Mouse (Mus musculus): Measurements from ENCODE around the gene Pycr2. TPM values are rescaled to one million over a fixed set of nuclear protein-coding genes. Genes with fewer than 3 reads are reported as not detected.
A peak's percentile ranks its signal among the peaks of the same experiment; 100 is the strongest.

Gene Pycr2
- polyA plus RNA-seq, 1 experiment from 2014 or later, result 163 TPM

DNA sequence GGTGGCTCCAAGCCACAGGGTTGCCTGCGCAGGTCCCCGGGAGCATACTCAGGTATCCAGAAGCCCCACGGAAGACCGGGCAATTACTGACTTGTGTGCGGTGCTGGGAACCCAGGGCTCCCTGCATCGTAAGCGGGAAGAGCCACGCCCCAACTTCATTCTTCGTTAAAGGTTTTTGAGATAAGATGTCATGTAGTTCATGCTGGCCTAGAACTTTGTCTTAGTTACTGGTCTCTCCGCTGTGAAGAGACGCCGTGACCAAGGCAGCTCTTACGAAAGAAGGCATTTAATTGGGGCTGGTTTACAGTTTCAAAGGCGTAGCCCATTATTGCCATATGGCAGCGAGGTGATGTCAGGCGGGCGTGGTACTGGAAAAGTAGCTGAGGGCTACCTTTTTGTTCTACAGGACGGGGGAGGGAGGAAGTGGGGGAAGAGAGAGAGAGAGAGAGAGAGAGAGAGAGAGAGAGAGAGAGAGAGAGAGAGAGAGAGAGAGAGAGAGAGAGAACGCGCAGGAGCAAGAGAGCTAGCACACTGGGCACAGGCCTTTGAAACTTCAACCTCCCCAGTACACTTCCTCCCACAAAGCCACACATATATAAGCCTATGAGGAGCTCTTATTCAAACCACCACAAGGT is 7.7 kb downstream of the Pycr2 start:
- Histone ChIP-seq H3K4me1 (peaks cover 32% of the 10 kb centered on the region), H3K4me3 (peak overlapping the region; percentile 32), H3K9me3 (replicated peaks) (no peaks in the 10 kb centered on the region), H3K27ac (peak overlapping the region; percentile 46), H3K36me3 (peaks cover 30% of the 10 kb centered on the region), H3K27me3 (ENCODE audit: low read depth, poor library complexity, severe bottlenecking) (0 out of 2 replicates have a peak, but pooled peaks cover 4% of the 10 kb centered on the region)
- WGBS, result 47% methylated on average over 20 of the region's 20 CpGs
- peak; percentile 36 for DNase-seq (ENCODE audit: low spot score)

DNA sequence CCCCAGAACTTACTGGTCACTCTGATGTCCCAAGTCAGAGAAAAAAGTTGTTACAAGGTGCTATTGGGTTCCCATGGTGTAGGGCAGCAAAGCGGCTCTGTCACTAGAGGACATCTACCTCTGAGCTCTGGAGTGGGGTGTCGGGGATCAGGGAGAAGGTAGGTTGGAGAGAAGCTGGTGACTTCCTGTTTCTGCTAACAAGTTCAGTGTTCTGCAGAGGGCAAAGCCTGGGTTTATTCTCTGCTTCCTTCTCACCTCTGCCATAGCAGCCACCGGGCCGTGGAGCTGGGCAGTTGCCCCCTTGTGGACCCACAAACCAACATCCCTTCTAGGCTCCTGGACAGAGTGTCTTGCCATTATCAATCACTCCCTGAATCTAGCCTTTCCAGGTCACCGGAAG is 8.7 kb downstream of the Pycr2 start:
- no peaks in the 10 kb centered on the region for H3K9me3 ChIP-seq (replicated peaks)
- 0 out of 2 replicates have a peak, but pooled peaks cover 4% of the 10 kb centered on the region for H3K27me3 ChIP-seq (ENCODE audit: low read depth, poor library complexity, severe bottlenecking)
- peak overlapping the region; percentile 11; the same call in 1 of the 2 replicates for H3K27ac ChIP-seq
- H3K36me3 ChIP-seq, result peaks cover 19% of the 10 kb centered on the region
- no peak overlapping the region for H3K4me3 ChIP-seq
- 82% methylated on average over 5 of the region's 5 CpGs for WGBS
- peaks cover 36% of the 10 kb centered on the region for H3K4me1 ChIP-seq
- no peak for DNase-seq (ENCODE audit: low spot score)

DNA sequence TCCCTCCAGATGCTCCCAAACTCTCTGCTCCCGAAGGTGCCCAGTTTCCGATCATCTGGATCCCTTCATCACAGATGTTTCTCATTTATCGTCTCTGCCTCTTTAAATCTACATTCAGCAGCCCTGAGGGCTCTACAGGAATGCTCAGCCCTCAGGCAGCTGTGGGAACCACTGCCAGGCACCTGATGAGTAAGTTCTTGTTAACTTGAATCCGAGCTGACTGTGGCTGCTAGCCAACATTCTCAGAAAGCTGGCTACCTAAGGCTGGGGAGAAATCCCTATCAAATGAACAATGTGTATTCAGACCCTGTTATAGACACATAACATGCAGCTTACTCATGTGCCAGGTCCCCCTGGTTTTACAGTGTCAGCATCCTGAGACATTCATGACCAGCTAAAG is 9.7 kb downstream of the Pycr2 start:
- Histone ChIP-seq H3K4me1 (peaks cover 39% of the 10 kb centered on the region), H3K36me3 (peaks cover 9% of the 10 kb centered on the region), H3K4me3 (no peak overlapping the region), H3K27me3 (ENCODE audit: low read depth, poor library complexity, severe bottlenecking) (0 out of 2 replicates have a peak, but pooled peaks cover 4% of the 10 kb centered on the region), H3K9me3 (replicated peaks) (no peaks in the 10 kb centered on the region), H3K27ac (no peak overlapping the region; the same call in 1 of the 2 replicates)
- peak; percentile 37 for DNase-seq (ENCODE audit: low spot score)
- WGBS, result 32% methylated on average over 4 of the region's 4 CpGs

DNA sequence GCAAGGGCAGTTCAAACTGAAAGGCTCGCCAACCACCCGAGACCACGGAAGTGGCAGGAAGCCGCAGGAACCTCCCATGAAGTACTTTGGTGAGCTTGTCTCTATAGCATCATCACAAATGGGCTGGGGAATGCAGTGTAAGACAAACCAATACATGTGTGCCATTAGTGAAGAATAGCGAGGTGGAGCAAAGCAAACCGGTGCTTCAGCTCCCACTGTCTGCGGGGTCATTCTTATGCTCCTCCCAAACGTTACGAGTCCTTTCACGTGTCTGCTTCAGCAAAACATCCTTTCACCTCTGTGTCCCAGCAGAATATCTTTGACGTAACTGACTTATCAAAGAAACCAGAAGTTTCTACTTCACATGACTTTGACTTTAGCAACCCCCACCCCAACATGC is 12.3 kb downstream of the Pycr2 start:
- H3K27ac ChIP-seq, result no peak overlapping the region
- H3K27me3 ChIP-seq (ENCODE audit: low read depth, poor library complexity, severe bottlenecking), result 0 out of 2 replicates have a peak, but pooled peaks cover 4% of the 10 kb centered on the region
- WGBS, result 92% methylated on average over 11 of the region's 11 CpGs
- no peaks in the 10 kb centered on the region for H3K36me3 ChIP-seq
- peaks cover 38% of the 10 kb centered on the region for H3K4me1 ChIP-seq
- H3K4me3 ChIP-seq, result no peak overlapping the region
- no peak for DNase-seq (ENCODE audit: low spot score)
- H3K9me3 ChIP-seq (replicated peaks), result no peaks in the 10 kb centered on the region

DNA sequence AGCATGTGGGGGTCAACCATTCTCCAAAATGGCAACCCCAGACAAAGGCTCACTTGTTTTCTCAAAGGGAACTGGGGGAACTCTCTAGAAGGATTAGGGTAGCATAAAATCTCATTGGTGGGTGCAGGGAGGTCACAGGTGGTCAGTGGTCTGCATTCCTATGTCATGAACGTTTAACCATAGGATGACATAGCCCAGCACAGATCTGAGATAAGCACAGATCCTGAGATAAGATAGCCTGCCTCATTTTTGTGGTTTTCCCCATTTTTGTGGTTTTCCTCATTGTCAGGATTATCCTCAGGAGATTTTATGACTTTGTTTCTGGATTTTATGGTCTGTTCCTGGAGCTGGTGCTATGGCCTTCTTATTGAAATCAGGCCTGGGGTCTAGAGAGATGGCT is 13.0 kb downstream of the Pycr2 start:
- H3K4me3 ChIP-seq, result no peak overlapping the region
- peaks cover 31% of the 10 kb centered on the region for H3K4me1 ChIP-seq
- 45% methylated on average over 1 of the region's 1 CpGs for WGBS
- H3K9me3 ChIP-seq (replicated peaks), result no peaks in the 10 kb centered on the region
- DNase-seq (ENCODE audit: low spot score), result no peak
- 0 out of 2 replicates have a peak, but pooled peaks cover 4% of the 10 kb centered on the region for H3K27me3 ChIP-seq (ENCODE audit: low read depth, poor library complexity, severe bottlenecking)
- no peaks in the 10 kb centered on the region for H3K36me3 ChIP-seq
- no peak overlapping the region for H3K27ac ChIP-seq

DNA sequence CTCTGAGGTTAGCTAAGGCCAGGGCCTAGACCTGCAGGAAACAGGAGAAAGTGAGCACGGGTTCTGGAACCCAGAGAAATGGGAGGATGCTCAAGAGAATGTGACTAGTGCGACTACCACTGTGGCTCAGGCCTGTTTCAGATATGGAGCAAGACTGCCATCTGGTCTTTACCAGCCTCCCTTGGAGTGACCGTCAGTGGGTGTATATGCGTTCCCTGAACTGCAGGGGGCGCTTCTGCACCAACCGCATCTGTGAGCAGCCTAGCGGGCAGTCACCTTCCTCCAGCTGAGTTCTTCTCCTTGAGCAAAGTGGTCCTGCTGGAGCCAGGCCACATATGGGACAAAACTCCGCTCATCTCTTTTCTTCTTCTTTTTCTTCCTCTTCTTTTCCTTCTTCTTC is 15.6 kb downstream of the Pycr2 start:
- H3K27ac ChIP-seq, result no peak overlapping the region
- no peaks in the 10 kb centered on the region for H3K36me3 ChIP-seq

DNA sequence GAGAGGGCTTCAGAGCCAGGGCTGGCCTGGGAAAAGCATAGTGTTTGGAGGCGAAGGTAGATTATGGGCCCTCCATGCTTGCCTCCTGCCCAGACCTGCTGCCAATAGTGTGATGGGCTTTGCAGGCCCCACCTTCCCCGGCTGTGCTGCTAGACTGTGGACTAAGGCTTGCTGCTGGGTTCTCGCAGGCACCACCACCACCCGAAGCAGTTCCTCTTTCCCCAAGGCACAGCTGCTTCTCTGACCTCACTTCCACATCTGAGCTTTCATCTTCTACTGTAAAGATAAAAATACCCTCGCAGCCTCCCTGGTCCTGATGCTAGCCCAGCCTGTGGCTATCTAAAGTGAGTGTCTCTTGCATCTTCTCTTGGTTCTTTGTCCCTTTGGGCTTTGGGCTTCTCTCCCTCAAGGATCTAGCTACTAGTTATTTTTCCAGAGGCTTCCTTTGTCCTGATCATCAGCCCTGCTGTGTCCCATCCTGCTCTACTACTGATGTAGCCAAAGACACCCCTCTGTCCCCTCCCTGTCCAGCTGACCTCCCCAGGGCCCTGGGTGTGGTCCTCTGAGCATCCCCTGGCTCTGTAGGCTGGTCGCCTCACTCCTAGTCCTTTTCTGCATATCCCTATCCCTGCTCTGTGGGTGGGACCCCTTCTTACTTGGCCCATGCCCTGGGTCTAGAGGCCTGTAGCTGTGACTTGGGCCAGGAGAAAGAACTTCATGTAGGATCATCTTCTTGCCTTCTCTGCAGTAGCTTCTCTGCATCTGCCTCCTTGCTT is 18.4 kb downstream of the Pycr2 start:
- no peaks in the 10 kb centered on the region for H3K36me3 ChIP-seq
- no peak overlapping the region for H3K27ac ChIP-seq
- no peak overlapping the region for H3K4me3 ChIP-seq
- no peaks in the 10 kb centered on the region for H3K27me3 ChIP-seq (ENCODE audit: low read depth, poor library complexity, severe bottlenecking)
- H3K9me3 ChIP-seq (replicated peaks), result no peaks in the 10 kb centered on the region
- H3K4me1 ChIP-seq, result 0 out of 2 replicates have a peak, but pooled peaks cover 8% of the 10 kb centered on the region
- DNase-seq (ENCODE audit: low spot score), result no peak
- WGBS, result 68% methylated on average over 6 of the region's 6 CpGs

More for the DNA sequence above, 15.6 kb downstream of the Pycr2 start:
- peak; percentile 47 for DNase-seq (ENCODE audit: low spot score)
- H3K9me3 ChIP-seq (replicated peaks), result no peaks in the 10 kb centered on the region
- 0 out of 2 replicates have a peak, but pooled peaks cover 11% of the 10 kb centered on the region for H3K4me1 ChIP-seq
- WGBS, result 34% methylated on average over 8 of the region's 8 CpGs
- H3K4me3 ChIP-seq, result no peak overlapping the region
- 0 out of 2 replicates have a peak, but pooled peaks cover 4% of the 10 kb centered on the region for H3K27me3 ChIP-seq (ENCODE audit: low read depth, poor library complexity, severe bottlenecking)

DNA sequence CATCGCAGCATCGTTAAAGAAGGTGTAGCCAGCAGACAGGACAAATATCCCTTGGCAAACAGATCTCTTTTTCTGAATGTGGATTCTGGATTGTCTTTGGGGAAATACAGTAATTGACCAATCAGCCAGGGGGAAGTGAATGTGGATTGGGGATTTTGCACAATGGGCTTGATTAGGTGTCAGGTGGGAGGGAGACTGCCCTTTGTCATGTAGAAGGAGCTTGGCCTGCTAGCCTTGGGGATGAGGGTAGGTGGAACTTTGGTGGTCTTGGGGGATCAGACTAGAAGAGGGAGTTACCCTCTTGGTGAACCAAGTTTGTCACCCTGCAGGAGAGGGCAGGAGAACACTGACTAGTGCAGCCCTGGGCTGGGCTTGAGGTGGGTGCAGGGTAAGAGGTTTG is 20.6 kb downstream of the Pycr2 start:
- no peak for DNase-seq (ENCODE audit: low spot score)
- no peaks in the 10 kb centered on the region for H3K9me3 ChIP-seq (replicated peaks)
- H3K4me1 ChIP-seq, result no peaks in the 10 kb centered on the region
- no peak overlapping the region for H3K4me3 ChIP-seq
- H3K27ac ChIP-seq, result no peak overlapping the region
- WGBS, result 39% methylated on average over 2 of the region's 2 CpGs
- no peaks in the 10 kb centered on the region for H3K36me3 ChIP-seq
- H3K27me3 ChIP-seq (ENCODE audit: low read depth, poor library complexity, severe bottlenecking), result peaks cover 4% of the 10 kb centered on the region; the same call in 1 of the 2 replicates

DNA sequence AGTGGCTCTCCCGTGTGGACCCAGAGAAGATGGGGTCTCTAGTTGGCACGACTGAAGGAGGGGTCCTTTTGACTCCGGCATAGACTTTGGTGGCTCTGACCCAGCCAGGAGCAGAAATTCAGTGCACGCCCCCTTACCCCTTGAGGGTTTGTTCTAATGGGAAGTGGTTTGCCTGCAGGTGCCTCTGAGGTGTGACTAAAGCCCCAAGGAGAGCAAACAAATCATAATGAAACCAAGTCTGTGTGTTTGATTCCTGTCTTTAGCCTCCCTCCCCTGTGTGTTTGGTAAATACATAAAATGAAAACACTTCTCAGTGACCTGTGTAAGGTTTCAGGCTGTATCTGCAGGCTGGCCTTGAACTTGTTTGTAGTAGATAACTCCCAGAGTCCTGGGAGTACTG is 22.2 kb downstream of the Pycr2 start:
- H3K9me3 ChIP-seq (replicated peaks), result no peaks in the 10 kb centered on the region
- H3K27me3 ChIP-seq (ENCODE audit: low read depth, poor library complexity, severe bottlenecking), result peaks cover 4% of the 10 kb centered on the region; the same call in 1 of the 2 replicates
- no peaks in the 10 kb centered on the region for H3K36me3 ChIP-seq
- no peak for DNase-seq (ENCODE audit: low spot score)
- WGBS, result 73% methylated on average over 4 of the region's 4 CpGs
- no peak overlapping the region for H3K4me3 ChIP-seq
- no peaks in the 10 kb centered on the region for H3K4me1 ChIP-seq
- no peak overlapping the region for H3K27ac ChIP-seq

DNA sequence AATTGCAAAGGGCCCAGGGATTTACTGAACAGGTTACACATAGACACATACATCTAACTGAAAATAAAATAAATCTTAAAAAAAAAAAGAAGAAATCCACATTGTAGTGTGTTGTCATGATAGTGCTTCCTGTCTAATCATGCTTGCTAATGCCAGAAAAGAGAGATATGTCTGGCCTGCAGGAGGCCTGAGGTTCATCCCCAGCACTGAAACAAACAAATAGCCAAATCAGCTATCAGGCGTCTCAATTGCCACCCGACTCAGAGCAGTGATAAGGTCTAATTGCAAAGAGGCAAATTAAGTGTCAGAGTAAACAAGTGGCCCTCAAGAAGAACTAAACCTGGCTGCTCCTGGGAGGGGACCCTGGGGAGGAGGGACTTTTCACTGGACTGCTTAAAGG is 25.5 kb downstream of the Pycr2 start:
- H3K27me3 ChIP-seq (ENCODE audit: low read depth, poor library complexity, severe bottlenecking), result peaks cover 31% of the 10 kb centered on the region
- WGBS, result 38% methylated on average over 2 of the region's 2 CpGs

DNA sequence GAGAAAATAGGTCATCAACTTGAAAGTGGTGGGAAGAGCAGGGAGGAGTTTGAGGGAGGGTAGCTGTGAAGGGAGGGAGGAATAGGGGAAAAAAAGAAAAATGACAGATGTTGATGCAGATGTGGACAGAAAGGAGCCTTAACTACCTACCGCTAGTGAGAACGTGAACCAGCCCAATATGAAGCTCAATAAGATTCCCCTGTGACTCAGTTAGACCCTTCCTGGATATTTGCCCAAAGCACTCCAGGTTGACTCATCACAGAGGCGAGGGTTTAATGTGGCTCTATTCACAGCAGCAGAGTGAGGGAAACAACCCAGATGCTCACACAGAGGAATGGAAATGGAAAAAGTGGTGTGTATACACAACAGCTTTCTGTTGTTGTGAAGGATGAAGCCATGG is 27.0 kb downstream of the Pycr2 start:
- H3K9me3 ChIP-seq (replicated peaks), result no peaks in the 10 kb centered on the region
- WGBS, result 83% methylated on average over 3 of the region's 3 CpGs
- no peak overlapping the region for H3K27ac ChIP-seq
- H3K27me3 ChIP-seq (ENCODE audit: low read depth, poor library complexity, severe bottlenecking), result peaks cover 46% of the 10 kb centered on the region
- DNase-seq (ENCODE audit: low spot score), result no peak
- peaks cover 8% of the 10 kb centered on the region for H3K4me1 ChIP-seq
- no peaks in the 10 kb centered on the region for H3K36me3 ChIP-seq
- H3K4me3 ChIP-seq, result no peak overlapping the region

More for the DNA sequence above, 25.5 kb downstream of the Pycr2 start:
- DNase-seq (ENCODE audit: low spot score), result no peak
- 0 out of 2 replicates have a peak, but pooled peaks cover 2% of the 10 kb centered on the region for H3K4me1 ChIP-seq
- H3K27ac ChIP-seq, result no peak overlapping the region
- H3K36me3 ChIP-seq, result no peaks in the 10 kb centered on the region
- H3K9me3 ChIP-seq (replicated peaks), result no peaks in the 10 kb centered on the region
- no peak overlapping the region for H3K4me3 ChIP-seq

DNA sequence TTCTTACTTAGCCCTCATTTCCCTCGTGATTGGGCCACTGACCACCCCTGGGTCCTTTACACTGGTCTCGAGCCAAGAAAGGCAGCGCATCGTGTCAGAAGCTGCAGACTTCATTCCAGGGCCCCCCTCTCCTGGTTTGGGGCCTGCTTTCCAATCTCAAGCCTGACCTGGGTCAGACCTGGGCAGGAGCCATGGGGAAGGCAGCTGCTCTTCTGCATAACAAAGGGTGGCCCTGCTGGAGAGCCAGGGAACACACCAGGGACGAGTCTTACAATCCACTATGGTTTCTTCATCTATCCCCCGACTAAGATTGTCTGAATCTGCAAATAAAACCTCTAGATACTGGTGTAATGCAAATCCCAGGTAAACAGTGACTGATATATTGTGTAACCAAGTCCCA is 29.6 kb downstream of the Pycr2 start:
- 20% methylated on average over 6 of the region's 6 CpGs for WGBS
- Histone ChIP-seq H3K36me3 (no peaks in the 10 kb centered on the region), H3K27ac (no peak overlapping the region), H3K4me3 (no peak overlapping the region), H3K9me3 (replicated peaks) (no peaks in the 10 kb centered on the region), H3K4me1 (peaks cover 21% of the 10 kb centered on the region), H3K27me3 (ENCODE audit: low read depth, poor library complexity, severe bottlenecking) (peaks cover 72% of the 10 kb centered on the region)
- DNase-seq (ENCODE audit: low spot score), result no peak

Measured in limb, embryonic 10.5 days (tissue).